Mouse (Mus musculus) heart, adult 18-20 months (tissue): ENCODE measurements around the gene Rbfox1. TPM values are rescaled to one million over a fixed set of nuclear protein-coding genes. Genes with fewer than 3 reads are reported as not detected.

Experiments
- DNase-seq, 2 experiments: peaks; one replicate each; pipeline ENCODE4 v3.0.0; 2021 to 2022; ENCODE audit warnings: mixed read lengths in 1 of 2
- total RNA-seq, 2 experiments: library from RNA; stranded (reverse); gene quantifications; 2 replicates each; pipeline ENCODE4 v1.2.3; 2021

Gene Rbfox1
- total RNA-seq, 2 experiments from 2014 or later: 56.9 to 65.4 TPM

GRCm38 (mm10) chr16:6930795-6931194 is 1045.6 kb downstream of the Rbfox1 start:
- DNase-seq: no peak

GRCm38 (mm10) chr16:6946151-6946550 is 1061.0 kb downstream of the Rbfox1 start:
- DNase-seq: no peak

- no peak for DNase-seq
Observed at GRCm38 (mm10) chr16:6949666-6950065, 1064.5 kb downstream of the Rbfox1 start.

GRCm38 (mm10) chr16:6955102-6955675 is 1070.0 kb downstream of the Rbfox1 start:
- DNase-seq: no peak

GRCm38 (mm10) chr16:6961931-6962379 is 1076.8 kb downstream of the Rbfox1 start:
- no peak for DNase-seq

- DNase-seq: peak; percentile 7 to 17
Observed at GRCm38 (mm10) chr16:6962508-6962907, 1077.4 kb downstream of the Rbfox1 start.

- peak in 1 of 2 experiments; percentile 32 for DNase-seq
Observed at GRCm38 (mm10) chr16:6963533-6963932, 1078.4 kb downstream of the Rbfox1 start.

- no peak for DNase-seq
Observed at GRCm38 (mm10) chr16:6964720-6965583, 1079.8 kb downstream of the Rbfox1 start.

GRCm38 (mm10) chr16:6969986-6970385 is 1084.8 kb downstream of the Rbfox1 start:
- DNase-seq: no peak

- no peak for DNase-seq
Observed at GRCm38 (mm10) chr16:6976341-6976740, 1091.2 kb downstream of the Rbfox1 start.

- DNase-seq: no peak
Observed at GRCm38 (mm10) chr16:6983947-6984346, 1098.8 kb downstream of the Rbfox1 start.

- DNase-seq: peak; percentile 62 to 68
Observed at GRCm38 (mm10) chr16:6986031-6986430, 1100.9 kb downstream of the Rbfox1 start.

- no peak for DNase-seq
Observed at GRCm38 (mm10) chr16:6986494-6986893, 1101.3 kb downstream of the Rbfox1 start.

GRCm38 (mm10) chr16:6992251-6992650 is 1107.1 kb downstream of the Rbfox1 start:
- DNase-seq: peak; percentile 4 to 25

- no peak for DNase-seq
Observed at GRCm38 (mm10) chr16:6993180-6993579, 1108.0 kb downstream of the Rbfox1 start.

- DNase-seq: no peak
Observed at GRCm38 (mm10) chr16:6997109-6997508, 1112.0 kb downstream of the Rbfox1 start.

- DNase-seq: no peak
Observed at GRCm38 (mm10) chr16:6997834-6998233, 1112.7 kb downstream of the Rbfox1 start.

- no peak for DNase-seq
Observed at GRCm38 (mm10) chr16:7004565-7004964, 1119.4 kb downstream of the Rbfox1 start.

- DNase-seq: peak; percentile 27 to 72
Observed at GRCm38 (mm10) chr16:7005478-7005877, 1120.3 kb downstream of the Rbfox1 start.

GRCm38 (mm10) chr16:7017310-7017709 is 1132.2 kb downstream of the Rbfox1 start:
- DNase-seq: no peak

- no peak for DNase-seq
Observed at GRCm38 (mm10) chr16:7034231-7034630, 1149.1 kb downstream of the Rbfox1 start.

- no peak for DNase-seq
Observed at GRCm38 (mm10) chr16:7036566-7036965, 1151.4 kb downstream of the Rbfox1 start.

- DNase-seq: no peak
Observed at GRCm38 (mm10) chr16:7036988-7037387, 1151.8 kb downstream of the Rbfox1 start.
